Mouse (Mus musculus) right cerebral cortex, postnatal 25 days (tissue): ENCODE measurements around the gene AI413582.

Experiments used
- DNase-seq: peaks from one replicate; pipeline ENCODE4 v3.0.0; 2022

The AI413582 gene

DNA sequence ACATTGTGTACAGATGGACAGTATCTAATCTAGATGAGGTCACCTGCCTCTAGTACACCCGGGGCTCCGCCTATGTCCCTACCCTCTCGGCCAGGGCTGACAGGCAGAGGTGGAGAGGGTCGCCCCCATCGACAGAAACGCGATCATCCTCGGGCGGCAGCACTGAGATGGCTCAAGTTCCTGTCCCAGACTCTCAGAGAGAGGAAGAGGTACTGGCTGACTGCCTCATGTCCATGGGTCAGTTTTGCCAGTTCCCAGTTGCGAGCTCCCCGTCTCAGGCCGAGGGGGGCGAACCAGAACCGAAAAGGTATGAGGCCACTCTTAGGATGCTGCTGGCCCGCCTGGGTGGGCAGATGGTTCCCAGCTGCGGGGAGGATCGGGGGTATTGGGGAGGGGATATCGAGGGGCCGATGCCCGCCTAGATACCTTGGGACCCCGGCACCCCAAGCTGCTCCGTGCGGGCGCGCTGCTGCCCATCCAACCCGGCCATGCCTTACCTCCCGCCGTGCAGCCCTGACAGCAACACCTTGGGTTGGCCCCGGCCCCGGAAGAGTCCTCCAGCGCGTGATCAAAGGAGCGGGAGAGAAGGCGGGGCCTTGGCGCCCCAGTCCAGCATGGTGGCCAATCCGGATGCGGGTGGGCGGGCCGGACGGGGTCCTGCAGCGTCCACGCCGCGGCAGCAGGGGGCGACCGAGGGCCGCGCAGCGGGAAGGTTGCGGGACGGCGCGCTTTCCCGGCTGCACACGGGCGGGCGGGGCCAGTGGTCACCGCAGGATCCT, at the start of gene AI413582:
Gene AI413582, minus strand, starts transcription at position 594 of the 779 bp plus-strand sequence.
- peak; percentile 97 for DNase-seq

DNA sequence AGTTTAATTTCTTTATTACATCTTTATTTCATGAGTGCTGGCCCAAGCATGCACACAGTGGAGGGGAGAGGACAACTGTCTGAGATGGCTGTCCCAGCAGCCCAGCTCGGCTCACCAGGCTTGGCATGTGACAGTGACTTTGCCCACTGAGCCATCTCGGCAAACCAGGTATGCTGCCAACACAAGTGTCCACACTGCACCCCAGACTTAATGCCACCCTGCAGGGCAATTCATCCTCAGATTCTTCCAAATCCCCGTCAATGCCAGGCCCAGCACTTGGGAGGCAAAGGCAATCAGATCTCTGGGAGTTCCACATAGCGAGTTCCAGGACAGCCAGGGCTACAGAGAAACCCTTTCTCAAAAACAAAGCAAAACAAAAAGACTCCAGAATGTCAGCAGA, 47.5 kb upstream of the AI413582 start:
- no peak for DNase-seq

DNA sequence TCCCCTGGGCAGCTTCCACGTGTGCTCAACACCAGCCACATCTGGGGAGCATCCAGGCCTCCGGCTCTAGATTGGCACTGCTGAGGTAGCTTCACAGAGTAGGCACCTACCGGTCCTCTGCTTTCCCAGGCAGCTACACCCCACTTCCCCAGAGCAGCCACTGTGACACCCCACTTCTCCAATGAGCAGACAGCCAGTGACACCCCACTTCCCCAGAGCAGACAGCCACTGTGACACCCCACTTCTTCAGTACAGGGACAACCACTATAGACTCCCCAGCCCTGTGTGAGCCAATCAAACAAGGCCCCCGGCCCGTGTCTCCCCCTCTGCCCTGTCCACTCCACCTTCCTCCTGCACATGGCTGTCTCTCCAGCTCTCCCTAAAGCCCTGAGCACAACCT, 46.4 kb upstream of the AI413582 start:
- DNase-seq = no peak

DNA sequence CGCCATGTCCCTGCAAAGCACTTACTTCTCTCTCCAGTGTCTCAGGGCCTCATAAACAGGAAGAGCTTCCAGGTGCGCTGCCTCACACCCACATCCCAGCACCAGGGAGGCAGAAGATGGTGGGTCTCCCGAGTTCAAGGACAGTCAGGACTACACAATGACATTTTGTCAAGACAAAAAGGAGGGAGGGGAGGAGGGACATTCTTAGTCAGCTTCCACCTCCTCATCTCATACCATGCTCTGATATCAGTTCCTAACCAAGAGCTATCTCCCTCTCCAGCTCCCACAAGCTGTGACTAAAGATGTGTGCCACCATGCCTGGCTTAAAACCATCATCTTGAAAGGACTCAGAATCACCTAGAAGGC, 45.9 kb upstream of the AI413582 start:
- DNase-seq = no peak

DNA sequence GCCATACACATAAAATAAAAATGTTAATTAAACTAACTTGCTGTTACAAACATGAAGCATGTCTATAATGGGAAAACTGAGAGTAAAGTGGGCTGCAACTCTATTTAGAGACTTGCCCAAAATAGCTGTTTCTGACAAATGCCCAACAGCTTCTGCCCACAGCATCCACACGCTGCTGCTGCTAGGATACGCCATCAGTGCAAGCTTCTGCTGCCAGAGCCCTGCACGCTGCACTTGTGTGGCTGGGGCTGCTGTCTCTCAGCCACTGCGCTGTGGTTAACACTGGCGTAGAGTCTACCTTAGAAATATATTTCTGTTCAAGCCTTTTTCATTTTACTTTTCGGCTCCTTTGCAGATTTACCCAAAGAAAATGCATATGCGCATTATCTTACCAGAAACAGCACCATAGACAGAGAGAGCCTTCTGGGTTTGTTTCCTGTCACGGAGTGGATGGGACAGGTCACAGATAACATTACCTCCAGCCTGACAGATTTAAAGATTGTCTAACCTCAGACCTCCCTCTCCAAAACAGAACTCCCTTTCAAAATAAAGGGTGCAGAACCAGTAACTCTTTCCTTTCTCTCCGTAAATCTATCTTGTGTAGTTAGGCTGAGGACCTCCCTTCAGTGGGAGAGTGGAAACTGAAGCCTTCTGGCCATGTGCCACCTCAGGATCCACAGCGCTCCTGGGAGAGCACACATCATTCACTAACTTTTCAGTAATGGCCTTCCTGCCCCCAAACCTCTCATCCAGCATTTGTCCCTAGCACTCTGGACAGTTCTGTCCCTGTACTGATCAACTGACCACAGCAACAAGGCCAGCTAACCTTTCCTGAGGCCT, 45.3 kb upstream of the AI413582 start:
- DNase-seq = peak; percentile 79

DNA sequence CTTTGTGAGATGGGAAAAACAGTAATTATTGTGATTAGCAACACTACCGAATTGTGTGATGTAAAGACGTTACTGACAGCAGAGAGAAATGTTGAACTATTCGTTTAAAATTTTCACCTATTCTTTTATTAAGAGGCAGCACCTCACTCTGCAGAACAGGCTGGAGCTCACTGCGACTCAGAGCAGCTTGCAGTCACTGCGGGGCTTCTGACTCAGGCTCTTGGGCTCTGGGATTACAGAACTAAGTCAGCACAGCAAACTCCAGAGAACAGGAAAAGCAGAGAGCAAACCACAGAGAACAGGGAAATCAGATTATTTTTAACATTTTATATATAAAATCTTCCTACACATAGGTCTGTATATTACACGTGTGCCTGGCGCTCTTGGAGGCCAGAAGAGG, 44.0 kb upstream of the AI413582 start:
- DNase-seq = no peak

DNA sequence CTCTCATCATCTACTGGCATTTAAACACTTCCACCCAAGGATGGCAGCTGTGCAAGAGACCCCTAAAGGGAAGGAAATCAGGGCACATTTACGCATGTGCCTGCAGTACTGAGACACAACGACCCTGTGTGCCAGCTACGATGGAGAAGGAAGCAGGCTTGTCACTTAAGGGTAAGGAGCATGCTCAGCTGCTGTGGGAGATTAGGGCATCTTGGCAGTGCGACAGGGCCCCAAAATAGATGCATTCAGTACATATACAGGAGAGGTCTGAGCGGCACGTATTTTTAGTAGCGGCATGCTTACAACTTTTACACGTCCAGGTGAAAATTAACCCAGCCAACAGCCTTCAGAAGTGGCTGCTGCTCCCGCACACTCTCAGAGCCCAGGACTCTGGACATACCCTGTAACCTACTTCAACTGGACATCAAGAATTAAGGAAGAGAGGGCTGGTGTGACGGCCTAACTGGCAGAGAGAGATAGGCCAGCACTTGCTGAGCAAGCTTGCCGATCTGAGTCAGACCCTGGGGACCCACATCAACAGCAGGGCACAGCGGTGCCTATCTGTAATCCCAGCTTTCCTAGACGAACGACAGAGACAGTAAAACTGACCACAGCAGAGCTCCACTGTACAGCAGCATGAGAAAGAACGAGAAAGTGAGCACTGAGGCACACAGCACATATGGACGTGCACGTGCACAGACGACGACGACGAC, 38.1 kb upstream of the AI413582 start:
- no peak for DNase-seq

DNA sequence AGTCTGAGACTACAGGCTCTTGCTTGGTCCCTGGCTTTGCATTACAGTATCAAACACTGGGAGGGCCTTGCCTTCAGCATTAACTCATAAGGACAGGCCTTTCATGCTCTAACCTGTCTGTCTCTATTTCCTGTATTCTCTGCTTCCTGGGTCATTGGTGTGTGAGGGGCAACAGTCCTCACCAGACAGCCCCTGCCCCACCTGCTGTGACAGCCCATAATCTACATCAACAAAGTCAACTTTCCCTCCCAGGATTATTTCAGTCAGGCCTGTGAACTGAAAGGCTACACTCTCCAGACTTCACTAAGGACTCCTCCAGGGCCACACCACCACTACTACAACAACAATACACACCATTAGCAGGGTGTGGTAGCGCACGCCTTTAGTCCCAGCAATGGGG, 37.5 kb upstream of the AI413582 start:
- no peak for DNase-seq

DNA sequence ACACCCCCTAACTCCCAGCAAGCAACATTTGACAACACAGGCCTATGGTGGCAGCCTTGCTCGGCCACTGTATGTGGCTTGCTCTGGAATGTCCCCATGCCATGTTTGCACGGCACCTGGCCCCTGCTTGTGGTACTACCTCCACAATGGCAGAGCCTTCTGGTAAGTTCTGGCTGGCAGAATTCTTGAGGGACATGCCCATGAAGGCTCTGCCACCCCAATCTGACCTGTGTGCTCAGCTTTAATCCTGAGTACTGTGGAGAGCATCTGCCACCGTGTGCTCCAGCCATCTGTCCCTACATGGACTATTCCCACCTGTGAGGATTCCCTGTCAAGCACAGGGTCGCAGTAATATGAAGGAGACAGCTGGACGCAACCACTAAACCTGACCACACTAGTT, 35.3 kb upstream of the AI413582 start:
- no peak for DNase-seq

DNA sequence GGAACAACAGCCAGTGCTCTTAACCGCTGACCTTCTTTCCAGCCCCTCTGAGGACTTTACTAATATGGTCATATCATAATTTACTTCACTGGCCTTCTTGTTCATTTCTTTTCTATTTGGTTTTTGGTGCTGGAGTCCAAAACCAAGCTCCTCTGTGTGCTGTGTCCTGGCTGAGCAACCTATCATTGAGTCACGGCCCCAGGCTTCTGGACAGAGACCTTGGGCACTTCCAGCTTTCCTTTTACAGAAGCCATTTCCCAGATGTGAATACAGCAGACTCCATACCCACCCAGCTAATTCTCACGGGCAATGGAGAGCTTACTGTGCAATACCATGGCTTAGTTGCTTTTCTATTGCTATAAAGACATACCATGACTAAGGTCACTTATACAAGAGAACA, 34.7 kb upstream of the AI413582 start:
- DNase-seq = no peak

DNA sequence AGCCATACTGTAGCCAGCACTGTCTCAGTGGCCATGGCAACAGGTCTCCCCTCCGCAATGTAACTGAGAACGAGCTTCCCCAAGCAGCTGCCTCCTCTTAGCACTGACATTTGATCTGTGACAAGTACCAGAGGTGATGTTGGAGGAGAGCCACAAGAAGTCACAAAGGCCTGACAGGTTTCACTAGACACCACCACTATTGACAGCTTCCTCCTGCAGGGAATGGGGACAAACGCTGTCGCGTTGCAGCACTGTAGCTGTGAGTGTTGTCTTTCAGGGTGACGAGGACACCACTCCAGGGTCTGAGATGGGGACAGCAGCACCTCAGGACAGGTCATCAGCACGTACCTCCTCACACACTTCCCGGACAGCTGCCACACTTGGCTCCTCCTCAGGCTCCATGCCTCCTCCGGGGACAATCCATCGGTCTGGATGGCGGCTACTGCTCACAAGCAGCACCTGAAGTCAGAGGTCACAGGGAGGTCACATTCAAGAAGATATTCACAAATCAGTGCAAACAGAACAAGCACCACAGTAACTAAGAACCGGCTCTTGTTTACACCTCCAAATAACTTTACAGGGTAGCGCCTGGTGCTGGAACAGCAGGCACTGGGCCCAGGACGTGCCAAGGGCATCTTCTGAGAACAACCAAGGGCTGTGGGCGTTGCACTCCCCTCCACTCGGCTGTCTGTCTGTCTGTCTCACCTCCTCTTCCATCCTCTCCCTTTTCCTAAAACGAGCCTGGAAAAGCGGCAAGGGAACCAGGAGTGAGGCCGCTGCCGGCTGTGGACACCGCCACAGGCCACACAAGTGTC, 31.0 kb upstream of the AI413582 start:
- DNase-seq = no peak

DNA sequence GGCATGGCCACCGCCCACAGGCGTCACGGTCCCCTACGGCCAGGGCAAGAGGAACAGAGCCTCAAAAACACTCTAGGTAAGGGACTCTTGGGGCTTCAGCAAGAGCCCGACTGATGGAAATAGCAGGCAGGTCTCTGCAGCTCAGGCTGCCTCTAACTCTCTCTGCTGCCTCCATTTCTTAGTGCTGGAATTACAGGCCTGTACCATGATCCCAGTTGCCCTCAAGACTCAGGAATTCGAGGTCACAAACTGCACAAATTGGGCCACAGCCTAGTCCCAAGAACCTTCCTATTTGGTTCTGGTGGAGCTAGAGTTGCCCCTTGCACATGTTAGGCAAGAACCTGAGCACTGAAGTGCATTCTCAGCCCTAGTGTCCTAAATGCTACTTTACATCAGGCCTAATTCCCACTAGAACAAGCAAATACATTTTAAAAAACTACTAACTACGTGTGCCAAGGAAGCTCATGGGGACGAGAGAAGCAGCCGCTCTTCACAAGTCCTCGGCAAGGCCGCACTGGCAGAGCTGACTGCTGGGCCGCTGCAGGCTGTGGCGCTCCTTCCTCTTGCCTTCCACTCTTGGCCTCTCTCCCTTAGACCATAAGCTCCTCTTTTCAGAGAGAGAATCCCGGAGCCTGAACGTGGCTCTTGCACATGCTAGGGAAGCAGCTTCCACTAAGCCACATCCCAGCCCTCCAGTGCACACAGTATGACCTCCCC, 30.3 kb upstream of the AI413582 start:
- no peak for DNase-seq

DNA sequence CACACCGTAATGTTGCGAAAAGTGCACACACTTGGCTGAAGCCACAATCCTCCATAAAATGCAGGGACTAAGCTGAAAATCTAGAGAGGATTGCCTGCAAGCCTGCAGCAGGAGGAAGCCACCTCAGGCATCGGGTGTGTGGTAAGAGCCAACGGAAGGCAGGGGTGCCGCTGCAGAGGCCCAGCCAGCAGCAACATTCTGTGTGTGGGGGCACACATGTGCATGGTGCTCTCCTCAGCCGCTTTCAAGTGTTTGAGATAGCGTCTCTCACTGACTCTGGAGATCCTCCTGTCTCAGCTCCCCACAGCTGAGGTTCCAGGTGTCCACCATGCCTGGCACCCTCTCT, 27.0 kb upstream of the AI413582 start:
- DNase-seq = no peak

DNA sequence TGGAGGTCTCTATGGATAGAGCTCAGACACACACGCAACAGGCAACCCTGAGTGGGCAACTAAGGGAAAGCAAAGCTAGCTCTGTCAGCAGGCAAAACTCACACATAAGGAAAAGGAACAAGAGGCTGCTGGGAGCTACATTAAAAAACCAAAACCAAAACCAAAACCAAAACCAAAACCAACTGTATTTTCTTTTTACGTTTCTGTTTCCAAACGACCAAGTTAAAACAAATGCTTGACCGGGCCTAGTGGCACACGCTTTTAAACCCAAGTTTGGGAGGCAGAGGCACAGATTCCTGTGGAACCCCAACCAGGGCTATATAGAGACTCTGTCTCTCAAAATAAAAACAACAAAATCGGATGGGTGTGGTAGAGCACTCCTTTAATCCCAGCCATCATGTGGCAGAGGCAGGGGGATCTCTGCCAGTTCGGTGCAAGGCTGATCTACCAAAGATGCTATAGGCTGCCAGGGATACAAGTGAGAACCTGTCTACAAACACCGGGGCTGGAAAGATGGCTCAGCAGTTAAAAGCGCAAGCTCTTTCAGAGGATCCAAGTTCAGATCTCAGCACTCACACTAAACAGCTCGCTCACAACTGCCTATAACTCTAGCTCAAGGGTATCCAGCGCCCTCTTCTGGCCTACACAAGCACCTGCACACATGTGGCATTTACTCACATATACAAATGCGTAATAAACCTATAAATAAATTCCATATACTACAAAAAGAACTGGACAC, 26.4 kb upstream of the AI413582 start:
- no peak for DNase-seq

DNA sequence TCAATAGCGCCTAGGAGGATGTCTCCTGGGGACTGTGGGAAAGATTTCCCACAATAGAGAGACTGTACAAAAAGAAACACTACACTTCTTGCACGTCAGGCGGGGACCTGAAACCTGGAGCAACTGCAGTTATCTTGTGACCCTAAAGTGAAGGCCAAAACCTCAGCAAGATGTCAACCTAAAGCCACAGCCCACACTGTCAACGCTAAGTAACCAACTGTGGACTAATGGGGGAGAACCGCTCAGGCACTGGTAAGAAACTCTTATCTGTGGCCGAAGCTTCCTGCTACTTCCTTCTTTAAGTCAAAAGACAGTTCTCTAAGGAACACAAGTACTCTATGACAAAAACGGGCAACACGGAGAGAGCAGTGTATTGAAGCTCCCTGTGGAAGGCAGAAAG, 22.7 kb upstream of the AI413582 start:
- no peak for DNase-seq

DNA sequence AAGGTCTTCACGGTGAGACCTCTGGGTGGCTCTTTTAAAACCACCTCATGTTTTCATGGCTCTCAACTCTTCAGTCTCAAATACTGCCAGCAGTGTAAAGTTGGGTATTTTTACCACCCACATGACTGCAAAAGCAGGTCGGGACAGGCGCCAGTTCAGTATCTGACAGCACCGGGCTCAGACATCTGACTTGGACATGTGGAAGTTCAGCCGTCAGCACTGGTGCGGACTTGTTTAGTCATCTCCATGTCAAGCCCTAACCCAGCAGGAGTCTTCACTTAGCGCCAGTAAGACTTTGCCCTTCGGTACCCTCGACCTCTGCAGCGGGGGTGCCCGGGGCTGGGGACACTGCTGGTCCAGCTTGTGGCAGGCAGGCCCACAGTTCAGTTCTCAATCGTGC, 21.7 kb upstream of the AI413582 start:
- no peak for DNase-seq

DNA sequence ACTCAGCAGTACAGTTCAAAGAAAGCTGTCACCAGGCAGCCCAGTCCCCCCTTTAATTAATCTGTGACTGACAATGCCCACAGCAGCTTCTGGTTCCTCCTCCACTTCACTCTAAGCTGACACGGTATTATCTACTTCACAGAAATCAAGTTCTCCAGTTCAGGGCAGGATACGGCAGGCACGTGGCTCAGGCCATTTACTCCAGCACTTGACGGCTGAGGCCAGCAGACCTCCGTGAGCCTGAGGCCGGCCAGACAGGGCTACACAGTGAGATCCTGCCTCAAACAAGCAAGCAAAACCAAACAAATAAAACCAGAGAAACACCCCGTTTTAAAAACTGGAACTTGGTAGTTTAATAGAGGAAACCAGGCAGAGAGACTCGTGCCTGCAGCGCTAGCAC, 21.1 kb upstream of the AI413582 start:
- DNase-seq = no peak

DNA sequence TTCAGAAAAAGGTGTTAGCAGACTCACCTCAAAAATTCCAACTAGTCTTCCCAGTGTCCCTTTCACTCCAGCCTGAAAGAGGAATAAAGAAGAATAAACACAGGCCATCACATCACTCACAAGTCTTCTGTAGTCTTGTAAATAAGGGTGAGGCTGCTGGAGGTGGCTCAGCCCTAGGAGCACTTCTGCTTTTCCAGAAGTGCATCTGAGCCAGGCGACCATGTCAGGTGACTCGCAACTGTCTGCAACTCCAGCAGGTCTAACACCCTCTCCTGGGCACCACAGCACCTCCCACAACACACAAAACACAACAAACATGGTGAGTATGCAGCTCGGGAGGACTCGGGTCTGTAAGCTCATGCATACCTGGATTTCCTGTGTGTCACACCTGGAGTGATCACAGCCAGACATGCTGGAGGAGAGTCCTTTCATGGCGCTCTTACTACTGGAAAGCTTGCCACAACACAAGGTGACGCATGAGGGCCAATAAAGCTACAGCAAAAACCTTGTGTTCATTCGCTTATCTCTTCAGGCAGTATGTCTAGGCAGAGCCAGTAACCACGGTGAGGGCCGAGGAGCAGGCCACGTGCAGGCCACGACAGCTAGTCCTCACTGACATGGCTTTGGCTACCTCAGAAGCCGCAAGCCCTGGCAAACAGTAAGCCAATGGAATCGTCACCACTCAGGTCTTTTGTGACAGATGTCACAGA, 17.8 kb upstream of the AI413582 start:
- DNase-seq = no peak

DNA sequence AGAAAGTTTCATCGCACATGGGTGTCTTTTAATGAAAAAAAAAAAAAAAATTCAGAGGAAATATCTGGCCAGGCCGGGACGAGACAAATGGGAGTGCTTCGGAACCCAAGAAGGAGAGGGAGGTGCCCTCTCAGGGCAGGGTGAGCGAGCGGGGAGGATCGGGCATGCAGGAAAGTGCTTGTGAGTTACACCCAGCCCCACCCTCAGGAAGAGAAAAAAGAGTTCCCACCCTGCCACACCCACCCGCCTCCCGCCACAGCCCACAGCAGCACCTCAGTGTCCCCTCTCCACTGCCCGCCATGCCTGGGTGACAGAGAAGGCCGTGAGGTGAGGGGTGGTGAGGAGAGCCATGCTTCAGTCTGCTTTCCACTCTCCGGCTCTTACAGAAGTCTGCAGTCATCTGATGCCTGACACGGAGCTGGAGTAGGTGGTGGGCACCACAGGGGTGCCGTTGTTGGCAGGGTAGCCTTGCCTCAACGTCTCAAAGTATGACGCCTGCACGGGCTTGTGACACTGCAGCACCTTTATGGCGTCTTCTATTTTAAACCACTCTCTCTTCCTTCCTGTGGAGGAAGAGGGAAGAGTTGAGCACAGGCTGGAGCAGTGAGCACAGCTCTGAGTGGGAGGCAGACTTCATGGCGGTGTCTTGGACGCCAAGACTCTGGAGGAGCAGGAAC, 15.0 kb upstream of the AI413582 start:
- DNase-seq = peak; percentile 23

DNA sequence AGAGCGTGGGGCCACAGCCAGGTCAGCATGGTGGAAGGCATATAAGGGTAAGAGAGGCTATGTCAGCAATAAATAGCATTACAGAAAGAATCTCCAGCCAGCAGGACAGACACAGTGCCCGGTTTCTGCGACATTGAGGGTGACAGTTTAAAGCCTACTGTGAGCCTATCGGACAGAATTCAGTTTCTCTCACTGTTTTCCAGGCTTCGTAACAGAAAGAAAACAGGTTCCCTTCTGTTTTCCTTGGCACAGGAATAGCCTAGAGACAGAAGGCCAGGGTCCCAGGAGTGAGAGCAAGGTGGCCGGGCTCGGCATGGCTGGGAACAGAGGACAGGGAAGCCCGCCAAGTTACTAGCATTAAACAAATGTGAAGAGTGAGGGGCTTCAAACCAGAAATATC, 14.3 kb upstream of the AI413582 start:
- no peak for DNase-seq
